Mouse (Mus musculus): ENCODE data around the gene Zcchc14.

GRCm38 (mm10) chr8:121570335-121570734, 82.4 kb downstream of the Zcchc14 start:
- no peak for TF ChIP-seq CTCF (IDR thresholded peaks at IDR 0.05; ENCODE audit: low read depth)
- no peak for TF ChIP-seq EP300 (IDR thresholded peaks at IDR 0.05; ENCODE audit: low read depth)
